Mouse (Mus musculus) CD4-positive helper T cell, adult 2 months (primary cell): ENCODE measurements around the gene Plcb3.

ENCODE experiments used
- DNase-seq: peaks from one replicate; pipeline ENCODE4 v3.0.0-alpha.2; 2012; ENCODE audit warnings: low read depth, missing footprints, low spot score

Plcb3 gene

GRCm38 (mm10) chr19:6904846-6905245, 71.4 kb downstream of the Plcb3 start:
- no peak for DNase-seq

- no peak for DNase-seq
Observed at GRCm38 (mm10) chr19:6903031-6903430, 73.2 kb downstream of the Plcb3 start.
